Mouse (Mus musculus): ENCODE measurements at regions not wholly inside any gene's neighbourhood (a gene's known extent, or its start where the extent isn't known, plus 50 kb on each side); places are given as distances from the start of the nearest gene placed in this dataset.

GRCm38 (mm10) chr1:184491252-184491651, 241.2 kb downstream of the Hlx start:
- TF ChIP-seq KAT2A (conservative IDR thresholded peaks at IDR 0.05; ENCODE audit: low read depth, low read length) (no peak), GATA1 (IDR thresholded peaks at IDR 0.05; ENCODE audit: low read depth, low read length) (no peak), BHLHE40 (IDR thresholded peaks at IDR 0.05; ENCODE audit: borderline replicate concordance, low read depth, low read length) (no peak)

All from MEL (cell line).